Mouse (Mus musculus): ENCODE data around the gene Atp13a2.

DNA sequence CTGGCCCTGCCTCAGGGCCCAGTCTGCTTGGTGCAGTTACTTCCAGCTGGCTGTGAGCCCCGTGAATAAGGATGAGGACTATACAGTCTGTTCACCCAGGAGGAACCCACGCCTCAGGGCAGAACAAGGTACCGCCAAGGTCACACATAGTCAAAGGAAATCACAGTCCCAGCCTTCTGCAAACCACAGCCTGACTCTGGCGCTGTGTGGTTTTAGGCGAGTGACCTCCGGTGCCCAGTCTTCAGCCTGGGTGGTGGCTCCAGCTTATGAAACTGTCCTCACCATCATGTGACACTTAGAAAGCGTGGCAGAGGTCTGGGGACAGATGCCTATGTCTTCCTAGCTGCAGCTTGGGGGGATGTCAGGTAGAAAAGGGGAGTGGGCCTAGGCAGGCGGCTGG lies 9.1 kb downstream of the Atp13a2 start:
- no peak for TF ChIP-seq HCFC1 (IDR thresholded peaks at IDR 0.05; ENCODE audit: borderline replicate concordance, insufficient read depth, low read length)
- TF ChIP-seq CHD2 (IDR thresholded peaks at IDR 0.05; ENCODE audit: low read depth, low read length) = no peak
- no peak for TF ChIP-seq ZNF384 (IDR thresholded peaks at IDR 0.05; ENCODE audit: low read depth, low read length)
- TF ChIP-seq ZC3H11A (IDR thresholded peaks at IDR 0.05; ENCODE audit: borderline replicate concordance, low read depth, low read length) = no peak
- no peak for TF ChIP-seq MAFK (IDR thresholded peaks at IDR 0.05; ENCODE audit: insufficient read depth, low read depth, low read length)
